Mouse (Mus musculus) limb, embryonic 14.5 days (tissue): ENCODE results near the gene Lin54. TPM values are rescaled to one million over a fixed set of nuclear protein-coding genes. Genes with fewer than 3 reads are reported as not detected.
"Not testable (repeated sequence)": the region's sequence is repeated elsewhere in the genome, so short reads cannot be mapped to it uniquely, and the experiment has no call there.

ENCODE experiments used
- ATAC-seq: fragments of 200-750 bp; cut with Nextera tagmentation; 2 replicates; pipeline ENCODE4 v1.8.0; 2017; ENCODE audit warnings: low read depth, moderate number of reproducible peaks, moderate TSS enrichment; ENCODE audit not compliant: low FRiP score
- DNase-seq: peaks from one replicate; pipeline ENCODE4 v3.0.0-alpha.2; 2015; ENCODE audit warnings: low spot score
- H3K27ac ChIP-seq: fragments of 300-500 bp; sonication (generic); replicated peaks from 2 replicates; pipeline ENCODE4 v1.5.1; 2014; ENCODE audit warnings: low read depth, mild to moderate bottlenecking, low read length, moderate library complexity, mixed read lengths
- H3K27me3 ChIP-seq: fragments of 300-500 bp; sonication (generic); 2 replicates; pipeline ENCODE4 v1.6.1; 2014; ENCODE audit warnings: low read length, mixed read lengths; ENCODE audit not compliant: control insufficient read depth, insufficient read depth
- H3K36me3 ChIP-seq: fragments of 300-500 bp; sonication (generic); 2 replicates; pipeline ENCODE4 v1.6.1; 2014; ENCODE audit warnings: mild to moderate bottlenecking, low read length, moderate library complexity, mixed read lengths; ENCODE audit not compliant: control insufficient read depth, insufficient read depth
- H3K4me1 ChIP-seq: fragments of 300-500 bp; sonication (generic); 2 replicates; pipeline ENCODE4 v1.6.1; 2014; ENCODE audit warnings: antibody characterized with exemption, low read length, mixed read lengths; ENCODE audit not compliant: control insufficient read depth, insufficient read depth
- H3K4me2 ChIP-seq: fragments of 300-500 bp; sonication (generic); replicated peaks from 2 replicates; pipeline ENCODE4 v1.6.1; 2014; ENCODE audit warnings: low read depth, mild to moderate bottlenecking, low read length, moderate library complexity; ENCODE audit not compliant: severe bottlenecking
- H3K4me3 ChIP-seq: fragments of 300-500 bp; sonication (generic); replicated peaks from 2 replicates; pipeline ENCODE4 v1.5.1; 2014; ENCODE audit warnings: low read length
- H3K9ac ChIP-seq: fragments of 300-500 bp; sonication (generic); 2 replicates; pipeline ENCODE4 v1.6.1; 2014; ENCODE audit warnings: mild to moderate bottlenecking, low read depth, low read length, moderate library complexity; ENCODE audit not compliant: severe bottlenecking
- H3K9me3 ChIP-seq: fragments of 300-500 bp; sonication (generic); 2 replicates; pipeline ENCODE4 v1.6.1; 2016; ENCODE audit warnings: low read length; ENCODE audit not compliant: control insufficient read depth
- POLR2A ChIP-seq: fragments of 200-500 bp; IDR thresholded peaks from 2 replicates; pipeline ENCODE4 v1.8.0; 2012; ENCODE audit warnings: inconsistent platforms, mild to moderate bottlenecking, moderate library complexity, borderline replicate concordance; ENCODE audit not compliant: insufficient read depth, insufficient read length; ENCODE audit errors: extremely low read depth
- WGBS: fragments of 180-500 bp; shearing (Covaris S2); extraction: QIAGEN DNeasy Blood & Tissue Kit; methylation state at CpG from one replicate; pipeline ENCODE4 v1.1.7; 2014; 5-methylcytosine and 5-hydroxymethylcytosine counted together
- polyA plus RNA-seq, 2 experiments: library from polyadenylated mRNA; depleted of rRNA in 1 of 2; stranded (reverse) in 1 of 2; unstranded in 1 of 2; fragments of >200 nt; fragmentation: Nextera tagmentation in 1 of 2; extraction: Ambion mirVana in 1 of 2; gene quantifications; 2 replicates each; pipeline versions ENCODE4 v1.2.1 to v1.2.3; 2012 to 2014

Lin54 gene
- polyA plus RNA-seq, 2 experiments: 10.6 to 13.4 TPM

GRCm38 (mm10) chr5:100429344-100430075 is 70.9 kb downstream of the Lin54 start:
- Histone ChIP-seq H3K9ac (peak overlapping the region; percentile 87), H3K27ac (peak overlapping the region; percentile 85), H3K9me3 (no peaks in the 10 kb centered on the region), H3K36me3 (peaks cover 31% of the 10 kb centered on the region), H3K4me3 (peak overlapping the region; percentile 75), H3K4me2 (peak overlapping the region; percentile 89), H3K4me1 (peaks cover 20% of the 10 kb centered on the region), H3K27me3 (no peaks in the 10 kb centered on the region)
- peak; percentile 95; the same call in 1 of the 2 replicates for TF ChIP-seq POLR2A
- WGBS: under 1% methylated on average over 53 of the region's 53 CpGs
- peak; percentile 99 for ATAC-seq
- DNase-seq: peak; percentile 98

GRCm38 (mm10) chr5:100428734-100429343 is 71.6 kb downstream of the Lin54 start:
- ATAC-seq (no peak; the same call in 1 of the 2 replicates), DNase-seq (peak; percentile 51)
- H3K27me3 ChIP-seq: no peaks in the 10 kb centered on the region
- peak overlapping the region; percentile 87 for H3K9ac ChIP-seq
- H3K4me1 ChIP-seq: peaks cover 24% of the 10 kb centered on the region
- H3K27ac ChIP-seq: peak overlapping the region; percentile 85
- WGBS: under 1% methylated on average over 20 of the region's 20 CpGs
- peaks cover 38% of the 10 kb centered on the region for H3K36me3 ChIP-seq
- no peaks in the 10 kb centered on the region for H3K9me3 ChIP-seq
- peak overlapping the region; percentile 66 for H3K4me2 ChIP-seq
- peak overlapping the region; percentile 75 for H3K4me3 ChIP-seq
- no peak for TF ChIP-seq POLR2A

GRCm38 (mm10) chr5:100428031-100428733 is 72.3 kb downstream of the Lin54 start:
- ATAC-seq: no peak
- Histone ChIP-seq H3K4me1 (peaks cover 24% of the 10 kb centered on the region), H3K36me3 (peaks cover 44% of the 10 kb centered on the region), H3K9ac (peak overlapping the region; percentile 87), H3K27me3 (no peaks in the 10 kb centered on the region), H3K4me2 (peak overlapping the region; percentile 66), H3K9me3 (no peaks in the 10 kb centered on the region), H3K27ac (no peak overlapping the region), H3K4me3 (peak overlapping the region; percentile 75)
- TF ChIP-seq POLR2A: no peak
- no peak for DNase-seq
- 9% methylated on average over 5 of the region's 5 CpGs for WGBS

- peaks cover 24% of the 10 kb centered on the region for H3K4me1 ChIP-seq
- no peak for TF ChIP-seq POLR2A
- H3K9ac ChIP-seq: peak overlapping the region; percentile 87
- WGBS: 49% methylated on average over 9 of the region's 9 CpGs
- H3K9me3 ChIP-seq: no peaks in the 10 kb centered on the region
- DNase-seq (no peak), ATAC-seq (no peak)
- H3K27me3 ChIP-seq: no peaks in the 10 kb centered on the region
- no peak overlapping the region for H3K27ac ChIP-seq
- peaks cover 53% of the 10 kb centered on the region for H3K36me3 ChIP-seq
- H3K4me3 ChIP-seq: peak overlapping the region; percentile 75
- H3K4me2 ChIP-seq: peak overlapping the region; percentile 66
Observed at GRCm38 (mm10) chr5:100427276-100427675, 73.2 kb downstream of the Lin54 start.

- not testable (repeated sequence) for H3K9ac ChIP-seq, H3K4me3 ChIP-seq, H3K4me2 ChIP-seq, DNase-seq, ATAC-seq, H3K27me3 ChIP-seq, H3K9me3 ChIP-seq, H3K27ac ChIP-seq
- H3K4me1 ChIP-seq: peaks cover 24% of the 10 kb centered on the region
- peaks cover 67% of the 10 kb centered on the region for H3K36me3 ChIP-seq
- 78% methylated on average over 2 of the region's 2 CpGs for WGBS
Observed at GRCm38 (mm10) chr5:100425823-100426222, 74.6 kb downstream of the Lin54 start.
